Mouse (Mus musculus) hindbrain, embryonic 14.5 days (tissue): ENCODE measurements around the gene Ifrd1. TPM values are rescaled to one million over a fixed set of nuclear protein-coding genes. Genes with fewer than 3 reads are reported as not detected.
"Not testable (repeated sequence)": the region's sequence is repeated elsewhere in the genome, so short reads cannot be mapped to it uniquely, and the experiment has no call there.

ENCODE experiments used
- ATAC-seq: fragments of 200-750 bp; cut with Nextera tagmentation; 2 replicates; pipeline ENCODE4 v1.8.0; 2017; ENCODE audit warnings: moderate number of reproducible peaks, mild to moderate bottlenecking, moderate TSS enrichment, moderate library complexity; ENCODE audit not compliant: low FRiP score
- DNase-seq: peaks from one replicate; pipeline ENCODE4 v3.0.0-alpha.2; 2015; ENCODE audit warnings: low spot score
- H3K27ac ChIP-seq: fragments of 300-500 bp; sonication (generic); 2 replicates; pipeline ENCODE4 v1.5.1; 2014; ENCODE audit warnings: mild to moderate bottlenecking, moderate library complexity
- H3K27me3 ChIP-seq: fragments of 300-500 bp; sonication (generic); 2 replicates; pipeline ENCODE4 v1.6.1; 2014; ENCODE audit warnings: mild to moderate bottlenecking, low read length, mixed read lengths; ENCODE audit not compliant: control insufficient read depth, insufficient read depth
- H3K36me3 ChIP-seq: fragments of 300-500 bp; sonication (generic); replicated peaks from 2 replicates; pipeline ENCODE4 v1.6.1; 2014; ENCODE audit not compliant: control insufficient read depth, insufficient read depth
- H3K4me1 ChIP-seq: fragments of 300-500 bp; sonication (generic); replicated peaks from 2 replicates; pipeline ENCODE4 v1.6.1; 2014; ENCODE audit warnings: antibody characterized with exemption, low read length, mixed read lengths; ENCODE audit not compliant: control insufficient read depth, insufficient read depth
- H3K4me2 ChIP-seq: fragments of 300-500 bp; sonication (generic); replicated peaks from 2 replicates; pipeline ENCODE4 v1.6.1; 2014; ENCODE audit warnings: mild to moderate bottlenecking, moderate library complexity
- H3K4me3 ChIP-seq: fragments of 300-500 bp; sonication (generic); replicated peaks from 2 replicates; pipeline ENCODE4 v1.5.1; 2014; ENCODE audit warnings: mild to moderate bottlenecking, low read length
- H3K9ac ChIP-seq: fragments of 300-500 bp; sonication (generic); 2 replicates; pipeline ENCODE4 v1.6.1; 2014
- H3K9me3 ChIP-seq: fragments of 300-500 bp; sonication (generic); 2 replicates; pipeline ENCODE4 v1.6.1; 2016; ENCODE audit warnings: low read length; ENCODE audit not compliant: control insufficient read depth
- WGBS: fragments of 180-500 bp; shearing (Covaris S2); extraction: QIAGEN DNeasy Blood & Tissue Kit; methylation state at CpG from one replicate; pipeline ENCODE4 v1.1.7; 2014; 5-methylcytosine and 5-hydroxymethylcytosine counted together
- polyA plus RNA-seq: library from polyadenylated mRNA; unstranded; fragments of >200 nt; fragmentation: Nextera tagmentation; extraction: Ambion mirVana; gene quantifications from 2 replicates; pipeline ENCODE4 v1.2.1, GENCODE M21; 2014

The Ifrd1 gene
- polyA plus RNA-seq, 1 experiment from 2014 or later, result 178 TPM

DNA sequence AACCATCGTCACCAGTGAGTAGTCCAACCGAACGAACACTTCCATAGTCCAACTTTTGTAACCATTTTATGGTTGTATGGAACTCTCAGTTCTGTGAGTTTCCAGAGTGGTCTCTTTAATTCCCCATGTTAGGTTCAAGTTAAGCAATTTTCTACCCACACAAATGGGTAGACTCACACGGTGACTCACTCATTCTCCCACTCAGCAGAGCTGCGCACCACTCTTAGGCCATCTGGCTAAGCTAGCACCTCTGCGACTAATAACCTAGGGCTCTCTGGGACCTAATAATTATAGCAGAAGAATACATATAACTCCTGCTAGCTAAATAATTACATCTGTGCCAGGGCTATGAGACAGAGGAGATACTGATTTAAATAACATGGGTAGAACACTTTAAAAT lies 14.7 kb upstream of the Ifrd1 start:
- Histone ChIP-seq H3K4me3 (no peak overlapping the region), H3K9me3 (no peaks in the 10 kb centered on the region), H3K36me3 (no peaks in the 10 kb centered on the region), H3K9ac (no peak overlapping the region), H3K27me3 (no peaks in the 10 kb centered on the region), H3K27ac (no peak overlapping the region), H3K4me2 (no peak overlapping the region), H3K4me1 (no peaks in the 10 kb centered on the region)
- DNase-seq, result no peak
- WGBS, result 92% methylated on average over 6 of the region's 6 CpGs
- ATAC-seq, result no peak

DNA sequence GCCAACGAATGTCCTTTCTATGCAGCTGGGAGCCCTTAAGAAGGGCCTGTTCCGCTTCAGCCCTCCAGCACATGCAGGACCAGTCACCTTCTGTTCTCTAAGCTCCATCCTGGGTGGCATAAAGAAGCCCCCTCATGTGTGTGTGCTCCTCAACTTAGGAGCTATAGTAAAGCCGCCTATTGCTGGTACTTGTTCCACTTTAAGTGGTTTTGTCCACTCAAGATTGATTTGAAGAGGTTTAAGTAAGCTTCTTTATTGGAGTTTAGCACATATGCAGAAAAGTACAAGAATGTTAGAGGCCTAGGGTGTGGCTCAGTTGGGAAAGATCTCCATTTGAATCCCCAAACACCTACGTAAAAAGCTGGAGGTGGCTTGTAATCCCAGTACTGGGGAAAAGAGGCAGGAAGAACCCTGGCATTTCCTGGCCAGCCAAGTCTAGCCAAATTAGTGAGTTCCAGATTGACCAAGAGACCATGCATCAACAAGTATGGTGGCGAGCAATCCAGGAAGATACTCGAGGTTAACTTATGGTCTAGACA lies 10.2 kb upstream of the Ifrd1 start:
- no peaks in the 10 kb centered on the region for H3K36me3 ChIP-seq
- no peaks in the 10 kb centered on the region for H3K27me3 ChIP-seq
- ATAC-seq (no peak), DNase-seq (no peak)
- 91% methylated on average over 6 of the region's 6 CpGs for WGBS
- H3K27ac ChIP-seq, result no peak overlapping the region
- H3K4me1 ChIP-seq, result no peaks in the 10 kb centered on the region
- H3K9ac ChIP-seq, result no peak overlapping the region
- no peak overlapping the region for H3K4me3 ChIP-seq
- H3K9me3 ChIP-seq, result no peaks in the 10 kb centered on the region
- no peak overlapping the region for H3K4me2 ChIP-seq

DNA sequence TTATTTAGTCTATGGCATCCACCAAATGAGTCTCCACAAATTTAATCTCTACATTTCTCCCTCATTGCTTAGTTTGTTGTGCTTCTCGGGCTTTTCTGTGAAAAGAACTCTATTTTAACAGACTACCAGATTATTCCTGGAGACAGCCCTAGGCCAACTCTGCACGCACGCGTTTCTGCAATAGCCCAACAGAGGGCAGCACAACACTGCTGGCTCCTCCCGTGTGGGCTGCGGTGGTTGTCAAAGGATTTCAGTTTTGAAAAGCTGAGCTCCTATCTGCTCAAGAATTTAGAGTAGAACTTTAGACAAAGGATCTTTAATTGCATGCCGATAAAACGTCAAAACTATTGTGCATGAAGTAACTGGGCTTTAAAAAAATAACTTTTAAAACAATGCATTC lies 8.9 kb upstream of the Ifrd1 start:
- Histone ChIP-seq H3K4me3 (no peak overlapping the region), H3K4me2 (no peak overlapping the region), H3K9me3 (no peaks in the 10 kb centered on the region), H3K9ac (no peak overlapping the region), H3K27me3 (no peaks in the 10 kb centered on the region), H3K36me3 (no peaks in the 10 kb centered on the region), H3K27ac (no peak overlapping the region), H3K4me1 (no peaks in the 10 kb centered on the region)
- DNase-seq (peak; percentile 93), ATAC-seq (peak; percentile 87)
- 3% methylated on average over 8 of the region's 8 CpGs for WGBS

DNA sequence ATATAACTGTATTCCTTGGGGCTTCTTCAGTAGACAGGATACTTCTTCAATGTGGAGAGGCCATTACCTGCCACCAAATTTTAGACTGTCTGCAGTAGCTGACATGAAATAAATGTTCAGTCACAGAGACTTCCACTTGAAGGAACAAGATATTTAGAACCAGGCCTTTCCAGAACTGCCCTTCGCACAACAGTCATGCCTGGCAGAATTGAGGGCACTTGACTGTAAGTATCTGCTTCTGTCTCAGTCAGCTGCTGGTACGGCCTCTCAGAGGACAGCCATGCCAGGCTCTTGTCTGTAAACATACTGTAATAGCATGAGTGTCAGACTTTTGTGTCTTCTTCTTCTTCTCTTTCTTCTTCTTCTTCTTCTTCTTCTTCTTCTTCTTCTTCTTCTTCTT lies 8.2 kb upstream of the Ifrd1 start:
- Histone ChIP-seq H3K27ac (no peak overlapping the region), H3K4me3 (no peak overlapping the region), H3K9ac (no peak overlapping the region), H3K36me3 (no peaks in the 10 kb centered on the region), H3K4me1 (no peaks in the 10 kb centered on the region), H3K27me3 (no peaks in the 10 kb centered on the region), H3K9me3 (no peaks in the 10 kb centered on the region), H3K4me2 (no peak overlapping the region)
- 90% methylated on average over 2 of the region's 2 CpGs for WGBS
- no peak for DNase-seq
- no peak for ATAC-seq

DNA sequence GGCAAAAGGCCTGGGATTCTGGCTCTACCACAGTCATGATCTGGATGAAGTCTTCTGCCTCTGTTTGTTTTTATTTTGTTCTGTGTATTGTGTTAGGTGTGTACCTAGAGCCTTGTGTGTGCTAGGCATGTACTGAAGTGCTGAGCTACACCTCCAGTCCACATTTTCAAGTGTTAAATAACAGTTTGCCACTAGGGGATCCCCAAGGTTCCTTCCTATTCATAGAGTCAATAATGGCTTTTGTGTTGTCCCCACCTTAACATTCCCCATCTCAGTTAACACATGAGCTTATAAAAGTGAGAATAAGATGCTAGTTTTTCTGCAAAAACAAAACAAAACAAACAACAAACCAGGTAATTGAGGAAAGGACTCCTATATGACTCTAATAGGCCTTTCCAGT lies 7.7 kb upstream of the Ifrd1 start:
- no peak overlapping the region for H3K4me3 ChIP-seq
- no peak for DNase-seq

DNA sequence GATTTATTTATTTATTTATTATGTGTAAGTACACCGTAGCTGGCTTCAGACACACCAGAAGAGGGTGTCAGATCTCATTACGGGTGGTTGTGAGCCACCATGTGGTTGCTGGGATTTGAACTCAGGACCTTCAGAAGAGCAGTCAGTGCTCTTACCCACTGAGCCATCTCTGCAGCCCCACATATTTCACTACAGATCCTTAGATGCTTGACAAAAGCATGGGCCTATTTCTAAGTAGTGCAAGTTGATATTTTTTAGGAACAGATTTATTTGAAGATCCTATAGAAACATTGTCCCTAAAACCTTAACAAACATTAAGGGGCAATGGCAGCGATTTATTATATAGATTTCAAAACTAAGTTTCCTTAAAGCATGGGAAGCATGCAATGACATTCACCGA lies 7.0 kb upstream of the Ifrd1 start:
- not testable (repeated sequence) for H3K36me3 ChIP-seq, H3K27me3 ChIP-seq, H3K4me3 ChIP-seq, H3K9ac ChIP-seq, H3K4me1 ChIP-seq, H3K4me2 ChIP-seq, ATAC-seq, H3K27ac ChIP-seq, DNase-seq, H3K9me3 ChIP-seq
- 92% methylated on average over 4 of the region's 4 CpGs for WGBS

More for the DNA sequence above, 7.7 kb upstream of the Ifrd1 start:
- Histone ChIP-seq H3K4me2 (no peak overlapping the region), H3K27ac (no peak overlapping the region), H3K9ac (no peak overlapping the region), H3K36me3 (no peaks in the 10 kb centered on the region), H3K4me1 (no peaks in the 10 kb centered on the region), H3K27me3 (no peaks in the 10 kb centered on the region), H3K9me3 (no peaks in the 10 kb centered on the region)
- no peak for ATAC-seq

DNA sequence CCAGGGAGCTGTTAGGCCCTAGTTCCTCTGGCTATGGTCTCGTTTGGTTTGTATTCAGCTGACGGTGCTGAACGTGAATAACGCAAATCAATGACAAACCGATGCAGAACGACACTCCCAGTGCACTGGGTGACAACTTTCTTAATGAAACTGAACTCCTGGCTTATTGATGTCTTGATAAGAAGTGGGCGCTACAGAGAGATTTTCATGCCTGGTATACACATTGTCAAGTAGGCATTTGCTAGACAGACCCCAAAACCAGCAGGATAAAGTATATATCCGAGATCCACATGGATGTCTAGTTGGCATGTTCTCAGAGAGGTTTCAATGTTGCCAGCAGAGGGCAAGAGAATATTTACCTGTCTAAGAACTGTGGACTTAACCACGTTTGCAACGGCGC lies 6.4 kb upstream of the Ifrd1 start:
- ATAC-seq (no peak), DNase-seq (no peak)
- Histone ChIP-seq H3K4me1 (no peaks in the 10 kb centered on the region), H3K4me3 (no peak overlapping the region), H3K9me3 (no peaks in the 10 kb centered on the region), H3K27me3 (no peaks in the 10 kb centered on the region), H3K9ac (no peak overlapping the region), H3K4me2 (no peak overlapping the region), H3K27ac (no peak overlapping the region), H3K36me3 (no peaks in the 10 kb centered on the region)
- WGBS, result 80% methylated on average over 11 of the region's 11 CpGs

DNA sequence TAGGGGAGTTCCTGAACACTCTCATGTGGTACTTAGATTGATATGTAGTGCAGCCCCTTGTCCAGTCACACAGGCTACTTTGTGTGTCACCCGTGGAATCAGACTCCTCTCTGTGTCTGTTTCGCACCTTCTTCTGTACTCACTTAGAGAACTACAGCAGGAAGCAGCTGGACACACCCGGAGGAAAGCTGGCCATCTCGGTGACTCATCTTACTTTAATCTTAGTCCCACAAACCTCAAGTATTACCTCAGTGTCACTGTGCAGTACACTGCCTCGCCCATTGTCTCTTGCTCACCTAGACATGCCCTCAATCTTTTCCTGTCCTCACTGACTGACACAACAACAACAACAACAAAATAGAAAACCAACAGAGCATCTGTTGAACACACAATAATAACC lies 4.9 kb upstream of the Ifrd1 start:
- 88% methylated on average over 5 of the region's 5 CpGs for WGBS
- H3K4me1 ChIP-seq, result no peaks in the 10 kb centered on the region
- H3K36me3 ChIP-seq, result no peaks in the 10 kb centered on the region

DNA sequence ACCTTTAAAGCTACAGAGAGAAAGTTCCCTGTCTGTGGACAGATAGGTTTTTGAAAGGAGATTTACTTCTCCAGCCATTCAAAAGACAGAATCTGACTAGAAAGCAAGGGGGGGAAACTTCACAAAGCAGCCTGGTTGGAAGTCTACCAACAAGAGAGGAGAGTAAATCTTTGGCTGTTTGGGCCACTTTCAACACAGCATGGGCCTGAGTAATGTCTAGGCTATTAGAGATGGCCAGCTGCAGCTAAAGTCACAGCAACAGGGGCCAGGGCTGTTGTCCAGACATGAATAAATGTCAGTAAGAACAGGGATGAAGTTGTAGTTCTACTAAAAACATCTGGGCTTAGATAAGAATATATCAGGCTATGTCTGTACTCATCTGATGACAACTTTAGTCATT lies 2.0 kb upstream of the Ifrd1 start:
- no peaks in the 10 kb centered on the region for H3K27me3 ChIP-seq
- no peak overlapping the region for H3K27ac ChIP-seq
- ATAC-seq (no peak), DNase-seq (no peak)
- no peaks in the 10 kb centered on the region for H3K9me3 ChIP-seq
- no peak overlapping the region for H3K4me3 ChIP-seq
- no peaks in the 10 kb centered on the region for H3K4me1 ChIP-seq
- H3K4me2 ChIP-seq, result no peak overlapping the region
- H3K9ac ChIP-seq, result no peak overlapping the region
- H3K36me3 ChIP-seq, result no peaks in the 10 kb centered on the region

More for the DNA sequence above, 4.9 kb upstream of the Ifrd1 start:
- no peak for ATAC-seq
- DNase-seq, result no peak
- Histone ChIP-seq H3K27ac (no peak overlapping the region), H3K4me2 (no peak overlapping the region), H3K27me3 (no peaks in the 10 kb centered on the region), H3K4me3 (no peak overlapping the region), H3K9me3 (no peaks in the 10 kb centered on the region), H3K9ac (no peak overlapping the region)

DNA sequence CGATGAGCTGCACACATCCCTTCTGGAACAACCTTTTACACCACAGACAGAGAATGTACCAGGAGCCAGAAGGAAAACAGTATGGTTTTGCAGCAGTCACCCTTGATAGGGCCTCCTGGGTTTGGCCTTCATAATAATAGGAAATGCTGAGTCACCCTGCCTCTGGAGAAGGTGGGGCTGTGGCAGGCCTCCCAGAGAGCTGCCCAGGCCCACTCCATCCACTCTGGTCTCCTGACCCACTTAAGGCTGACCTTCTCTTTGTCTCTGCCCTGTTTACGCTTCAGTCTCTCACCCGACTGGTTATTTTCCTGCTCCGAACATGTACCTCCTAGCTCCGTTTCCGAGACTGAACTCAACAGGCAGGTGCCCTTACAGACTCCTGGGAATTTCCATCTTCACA lies 328 bp downstream of the Ifrd1 start:
- Histone ChIP-seq H3K4me3 (no peak overlapping the region), H3K4me1 (no peaks in the 10 kb centered on the region)
- WGBS, result 80% methylated on average over 6 of the region's 6 CpGs

More for the DNA sequence above, 328 bp downstream of the Ifrd1 start:
- Histone ChIP-seq H3K36me3 (no peaks in the 10 kb centered on the region), H3K27ac (no peak overlapping the region), H3K9ac (no peak overlapping the region), H3K4me2 (no peak overlapping the region), H3K27me3 (no peaks in the 10 kb centered on the region), H3K9me3 (no peaks in the 10 kb centered on the region)
- ATAC-seq, result no peak
- no peak for DNase-seq
